Mouse (Mus musculus): ENCODE results near the gene Hc. TPM values are rescaled to one million over a fixed set of nuclear protein-coding genes. Genes with fewer than 3 reads are reported as not detected.

The Hc gene
- total and polyA plus RNA-seq, 3 experiments = 0.74 to 1.2 (median 0.91) TPM

DNA sequence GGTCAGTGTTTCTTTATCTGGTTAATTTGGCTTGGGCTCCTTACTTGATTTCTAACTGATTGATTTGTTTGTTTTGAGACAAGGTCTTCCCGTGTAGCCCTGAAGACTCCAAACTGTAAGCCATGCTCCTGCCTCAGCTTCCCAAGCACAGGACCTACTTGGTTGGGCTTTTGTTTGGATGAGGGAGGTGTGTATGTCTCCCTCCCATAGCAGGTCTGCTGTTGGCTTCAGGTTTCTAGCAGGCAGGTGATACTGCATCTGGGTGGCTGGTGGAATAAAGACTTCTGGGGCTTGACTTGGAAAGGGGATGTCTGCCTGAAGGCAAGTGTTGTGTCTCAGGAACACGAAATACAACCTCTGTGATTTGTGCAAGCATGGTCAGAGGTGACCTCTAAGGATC, 99.0 kb downstream of the Hc start:
- H3K9ac ChIP-seq (ENCODE audit: insufficient read depth, low read depth) = peak overlapping the region; percentile 70
- no peak for DNase-seq (ENCODE audit: extremely low read depth)
- peaks cover 4% of the 10 kb centered on the region for H3K9me3 ChIP-seq (replicated peaks; ENCODE audit: low read length)
- peaks cover 9% of the 10 kb centered on the region for H3K79me2 ChIP-seq (replicated peaks; ENCODE audit: control insufficient read depth, extremely low read depth, insufficient read depth, poor library complexity, severe bottlenecking)
- H3K4me1 ChIP-seq (ENCODE audit: control insufficient read depth in 1 of 2, insufficient read depth in 2 of 2) = peaks cover 22 to 72% of the 10 kb centered on the region in 2 experiments
- peak overlapping the region; percentile 97 for H3K27ac ChIP-seq (ENCODE audit: insufficient read depth, low read depth)
- TF ChIP-seq MAFK (IDR thresholded peaks at IDR 0.05; ENCODE audit: insufficient replicate concordance, low read length) (no peak), NRF1 (IDR thresholded peaks at IDR 0.05; ENCODE audit: low read depth, low read length) (no peak), CHD2 (IDR thresholded peaks at IDR 0.05; ENCODE audit: low read length) (no peak; the same call in 1 of the 2 replicates), E2F4 (IDR thresholded peaks at IDR 0.05; ENCODE audit: insufficient replicate concordance, low read depth, low read length) (no peak), EP300 (IDR thresholded peaks at IDR 0.05; ENCODE audit: low read length) (no peak), CHD1 (IDR thresholded peaks at IDR 0.05; ENCODE audit: low read depth, low read length) (no peak), UBTF (IDR thresholded peaks at IDR 0.05; ENCODE audit: low read depth, low read length) (no peak), PAX5 (IDR thresholded peaks at IDR 0.05; ENCODE audit: low read length) (no peak), SMC3 (IDR thresholded peaks at IDR 0.05; ENCODE audit: low read depth, low read length) (no peak), JUND (conservative IDR thresholded peaks at IDR 0.05; ENCODE audit: low read depth, low read length) (no peak), NELFE (IDR thresholded peaks at IDR 0.05; ENCODE audit: low read depth, low read length) (0 out of 2 replicates have a peak, but pooled peaks have one; percentile 14), ZKSCAN1 (IDR thresholded peaks at IDR 0.05; ENCODE audit: borderline replicate concordance, low read depth, low read length) (no peak), KAT2A (IDR thresholded peaks at IDR 0.05; ENCODE audit: insufficient replicate concordance, low read length) (no peak), CTCF (conservative IDR thresholded peaks at IDR 0.05 in 1 of 2, IDR thresholded peaks at IDR 0.05 in 1 of 2; ENCODE audit: low read depth in 2 of 2, low read length in 2 of 2) (no peak), MAX (IDR thresholded peaks at IDR 0.05; ENCODE audit: low read length) (0 out of 2 replicates have a peak, but pooled peaks have one; percentile 24), SIN3A (IDR thresholded peaks at IDR 0.05; ENCODE audit: low read length) (no peak), HCFC1 (IDR thresholded peaks at IDR 0.05; ENCODE audit: low read depth, low read length) (no peak), POLR2AphosphoS2 (IDR thresholded peaks at IDR 0.05; ENCODE audit: low read depth, low read length) (no peak), TBP (conservative IDR thresholded peaks at IDR 0.05; ENCODE audit: low read depth, low read length) (no peak), BHLHE40 (IDR thresholded peaks at IDR 0.05; ENCODE audit: low read depth, low read length) (0 out of 2 replicates have a peak, but pooled peaks have one; percentile 3), TCF12 (IDR thresholded peaks at IDR 0.05; ENCODE audit: low read depth, low read length) (no peak), ETS1 (conservative IDR thresholded peaks at IDR 0.05; ENCODE audit: low read depth, low read length) (0 out of 2 replicates have a peak, but pooled peaks have one; percentile 18), ZMIZ1 (IDR thresholded peaks at IDR 0.05; ENCODE audit: low read depth, low read length) (no peak), MYC (IDR thresholded peaks at IDR 0.05; ENCODE audit: low read depth, low read length) (no peak), JUN (IDR thresholded peaks at IDR 0.05; ENCODE audit: insufficient read depth, low read depth, low read length) (no peak), GABPA (IDR thresholded peaks at IDR 0.05; ENCODE audit: insufficient replicate concordance, low read depth, low read length) (no peak), RCOR1 (conservative IDR thresholded peaks at IDR 0.05; ENCODE audit: low read depth, low read length) (no peak), MEF2A (IDR thresholded peaks at IDR 0.05; ENCODE audit: borderline replicate concordance, low read depth, low read length) (no peak), ZC3H11A (IDR thresholded peaks at IDR 0.05; ENCODE audit: low read depth, low read length) (no peak), MAZ (IDR thresholded peaks at IDR 0.05; ENCODE audit: low read depth, low read length) (peak; percentile 36; the same call in 1 of the 2 replicates), IRF4 (IDR thresholded peaks at IDR 0.05; ENCODE audit: low read depth, low read length) (no peak), USF2 (conservative IDR thresholded peaks at IDR 0.05; ENCODE audit: low read depth, low read length) (no peak), RAD21 (IDR thresholded peaks at IDR 0.05; ENCODE audit: low read depth, low read length) (no peak), ELF1 (IDR thresholded peaks at IDR 0.05; ENCODE audit: low read depth, low read length) (no peak)
- no peaks in the 10 kb centered on the region for H3K27me3 ChIP-seq (replicated peaks)
- dilution Hi-C loops (cut with MboI; ENCODE audit: extremely low pct_ligation_motif_present, extremely low pct_unique_long_range_greater_than_20kb, low sequenced_read_pairs) (no loop called here), in situ Hi-C loops (cut with MboI; ENCODE audit: low pct_ligation_motif_present, low pct_unique_long_range_greater_than_20kb, low sequenced_read_pairs) (loop anchor here (10.0 kb wide), 3 partner anchors 47 to 167 kb away; partner anchors contain the start of genes AI182371, Cntrl, Phf19 and Rabepk)
- H3K4me3 ChIP-seq (replicated peaks in 1 of 3; ENCODE audit: low read depth in 2 of 3, low read length in 2 of 3, poor library complexity in 1 of 3) = peak overlapping the region; percentile 17 to 49 (median 47)
- H3K4me2 ChIP-seq (ENCODE audit: insufficient read depth, low read depth, poor library complexity, severe bottlenecking) = peak overlapping the region; percentile 74
- H3K36me3 ChIP-seq (replicated peaks in 1 of 2; ENCODE audit: control insufficient read depth in 1 of 2, insufficient read depth in 1 of 2, low read length in 1 of 2) = peaks cover 0 to 4% of the 10 kb centered on the region in 2 experiments
